Mouse (Mus musculus): ENCODE data around the gene Hfe.

Hfe gene

DNA sequence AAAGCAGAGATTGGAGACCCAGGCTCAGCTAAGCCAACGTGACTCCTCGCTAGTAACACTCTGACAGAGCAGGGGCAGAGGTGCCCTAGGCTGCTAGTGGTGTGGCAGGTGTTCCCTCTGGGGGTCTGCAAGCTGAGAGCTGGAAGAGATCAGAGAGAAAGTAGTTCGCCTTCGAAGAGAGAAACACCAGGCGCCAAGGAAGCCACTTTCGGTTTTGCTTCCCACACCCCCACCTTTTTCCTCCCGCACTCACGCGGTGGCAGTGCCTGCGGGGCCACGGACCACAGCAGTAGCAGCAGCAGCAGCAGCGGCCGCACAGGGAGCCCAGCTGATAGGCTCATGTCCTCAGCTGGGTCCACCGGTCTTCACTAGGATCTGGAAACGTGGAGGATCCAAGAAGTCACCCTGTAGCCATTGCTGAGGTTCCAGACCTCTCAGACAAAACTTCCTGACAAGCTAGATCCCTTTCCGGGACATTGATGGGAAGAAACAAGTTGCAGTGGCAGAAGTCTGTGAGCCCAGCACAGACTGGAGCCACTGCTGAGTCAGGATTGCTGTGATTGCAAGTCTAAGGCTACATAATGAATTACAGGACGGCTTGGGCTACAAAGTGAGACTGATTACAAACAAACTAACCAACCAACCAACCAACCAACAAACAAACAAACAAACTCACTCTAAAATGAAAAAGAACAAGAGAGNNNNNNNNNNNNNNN, at the start of gene Hfe:
Hfe (minus strand) TSS at position 481 of the 716 bp plus-strand sequence.
- peak; percentile 65 for DNase-seq

DNA sequence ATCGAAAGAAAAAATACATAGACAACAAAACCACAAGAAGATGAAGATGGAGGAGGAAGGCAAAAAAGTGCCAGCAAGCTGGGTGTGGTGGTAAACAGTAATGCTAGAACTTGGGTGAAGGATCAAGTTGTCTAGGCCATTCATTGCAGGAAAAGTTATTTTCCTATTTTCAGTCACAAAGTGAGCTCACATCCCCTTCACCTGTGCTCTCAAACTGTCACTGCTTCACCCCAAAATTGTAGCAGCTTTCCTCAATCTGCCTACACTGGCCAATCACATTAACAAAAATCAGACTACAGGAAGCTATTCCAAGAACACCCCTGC, 49.2 kb upstream of the Hfe start:
- no peak for DNase-seq

- no peak for DNase-seq
Observed at GRCm38 (mm10) chr13:23759251-23759771, 48.7 kb upstream of the Hfe start.

DNA sequence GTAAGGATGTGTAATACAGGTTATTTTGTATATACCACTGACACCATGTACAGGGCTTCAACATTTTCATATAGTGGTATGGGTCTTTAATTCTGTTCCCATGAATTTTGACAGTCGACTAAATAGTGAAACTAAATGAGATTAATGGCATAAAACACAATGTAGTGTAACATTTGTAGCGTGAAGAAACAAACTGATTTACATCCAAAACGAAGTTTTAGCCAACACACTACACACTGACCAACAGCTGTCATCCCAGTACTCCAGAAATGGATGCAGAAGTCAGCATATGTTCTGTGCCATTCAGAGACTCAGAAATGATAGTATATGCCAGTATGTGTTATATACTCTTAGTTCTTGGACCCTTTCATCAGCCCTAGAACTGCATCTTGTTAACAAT, 47.3 kb upstream of the Hfe start:
- DNase-seq = no peak

GRCm38 (mm10) chr13:23757211-23757773, 46.6 kb upstream of the Hfe start:
- DNase-seq = no peak

DNA sequence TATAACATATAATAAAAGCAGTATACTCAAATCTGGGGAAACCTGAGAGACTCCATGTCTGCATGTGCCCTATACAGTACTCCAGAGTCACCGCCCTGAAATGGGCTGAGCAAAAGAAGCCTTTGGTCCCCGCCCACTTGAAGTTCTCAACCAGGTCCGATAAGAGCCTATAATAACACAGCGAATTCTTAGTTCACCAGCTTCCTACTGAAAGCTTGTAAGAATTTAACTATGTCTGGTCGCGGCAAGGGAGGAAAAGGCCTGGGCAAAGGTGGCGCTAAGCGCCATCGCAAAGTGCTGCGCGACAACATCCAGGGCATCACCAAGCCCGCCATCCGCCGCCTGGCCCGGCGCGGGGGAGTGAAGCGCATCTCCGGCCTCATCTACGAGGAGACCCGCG, 46.1 kb upstream of the Hfe start, which contains the start of gene Hist1h4b:
Hist1h4b (plus strand) TSS at position 224 of the 400 bp plus-strand sequence.
- peak; percentile 83 for DNase-seq

DNA sequence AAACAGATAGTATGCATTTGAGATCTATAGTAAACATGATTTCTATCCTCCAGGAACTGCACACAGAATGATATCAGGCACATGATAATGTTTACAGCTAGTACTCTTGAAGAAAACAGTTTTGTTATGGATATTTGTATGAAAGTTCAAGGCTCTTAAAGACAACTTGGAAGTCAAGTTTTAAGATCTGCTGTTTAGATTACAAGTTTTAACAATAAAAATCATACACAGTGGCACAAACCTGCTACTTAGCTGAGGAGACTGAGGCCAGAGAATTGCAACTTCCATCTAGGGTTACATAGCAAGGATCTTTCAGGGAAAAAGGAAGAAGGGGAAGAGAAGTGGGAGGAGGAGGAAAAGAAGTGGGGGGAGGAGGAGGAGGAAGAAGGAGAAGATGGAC, 44.3 kb upstream of the Hfe start:
- no peak for DNase-seq

- no peak for DNase-seq
Observed at GRCm38 (mm10) chr13:23753314-23754078, 42.8 kb upstream of the Hfe start.

DNA sequence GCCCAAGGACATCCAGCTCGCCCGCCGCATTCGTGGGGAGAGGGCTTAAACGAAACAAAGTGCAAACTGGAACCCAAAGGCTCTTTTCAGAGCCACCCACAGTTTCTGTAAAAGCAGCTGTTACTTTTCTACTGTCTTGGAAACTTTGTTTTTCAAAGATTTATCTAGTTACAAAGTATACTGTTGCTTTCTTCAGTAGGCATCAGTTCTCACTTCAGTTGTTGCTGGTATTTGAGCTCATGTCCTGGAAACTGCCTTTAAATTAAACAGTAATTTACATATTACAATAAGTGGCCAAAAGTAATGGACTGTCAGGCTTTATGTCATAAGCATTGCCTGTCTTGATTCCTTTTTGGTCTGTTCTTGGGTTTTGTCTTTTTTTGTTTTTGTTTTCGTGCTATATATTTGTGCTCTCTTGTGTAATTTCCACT, 42.1 kb upstream of the Hfe start:
- DNase-seq = no peak

- peak; percentile 80 for DNase-seq
Observed at GRCm38 (mm10) chr13:23752067-23752741, 41.5 kb upstream of the Hfe start, which contains the start of gene Hist1h3b. Hist1h3b (plus strand) TSS chr13:23752267.

- no peak for DNase-seq
Observed at GRCm38 (mm10) chr13:23751478-23751956, 40.9 kb upstream of the Hfe start.

DNA sequence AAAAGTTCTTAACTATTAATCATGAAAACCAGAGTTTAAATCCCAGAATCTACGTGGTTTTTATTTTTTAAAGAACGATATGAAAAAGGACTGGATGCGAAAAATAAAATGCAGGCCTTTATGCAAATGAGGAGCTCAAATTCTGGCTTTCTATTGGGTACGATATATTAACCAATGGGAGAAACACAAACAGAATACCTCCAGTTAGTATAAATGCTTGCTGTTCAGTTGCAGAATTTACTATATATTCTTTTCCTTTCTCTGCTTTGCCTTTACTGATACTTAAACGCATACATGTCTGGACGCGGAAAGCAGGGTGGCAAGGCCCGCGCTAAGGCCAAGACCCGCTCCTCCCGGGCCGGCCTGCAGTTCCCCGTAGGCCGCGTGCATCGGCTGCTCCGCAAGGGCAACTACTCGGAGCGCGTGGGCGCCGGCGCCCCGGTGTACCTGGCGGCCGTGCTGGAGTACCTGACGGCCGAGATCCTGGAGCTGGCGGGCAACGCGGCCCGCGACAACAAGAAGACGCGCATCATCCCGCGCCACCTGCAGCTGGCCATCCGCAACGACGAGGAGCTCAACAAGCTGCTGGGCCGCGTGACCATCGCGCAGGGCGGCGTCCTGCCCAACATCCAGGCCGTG, 40.3 kb upstream of the Hfe start, which contains the start of gene Hist1h2ab:
Hist1h2ab (plus strand) TSS at position 288 of the 639 bp plus-strand sequence.
- peak; percentile 45 for DNase-seq

DNA sequence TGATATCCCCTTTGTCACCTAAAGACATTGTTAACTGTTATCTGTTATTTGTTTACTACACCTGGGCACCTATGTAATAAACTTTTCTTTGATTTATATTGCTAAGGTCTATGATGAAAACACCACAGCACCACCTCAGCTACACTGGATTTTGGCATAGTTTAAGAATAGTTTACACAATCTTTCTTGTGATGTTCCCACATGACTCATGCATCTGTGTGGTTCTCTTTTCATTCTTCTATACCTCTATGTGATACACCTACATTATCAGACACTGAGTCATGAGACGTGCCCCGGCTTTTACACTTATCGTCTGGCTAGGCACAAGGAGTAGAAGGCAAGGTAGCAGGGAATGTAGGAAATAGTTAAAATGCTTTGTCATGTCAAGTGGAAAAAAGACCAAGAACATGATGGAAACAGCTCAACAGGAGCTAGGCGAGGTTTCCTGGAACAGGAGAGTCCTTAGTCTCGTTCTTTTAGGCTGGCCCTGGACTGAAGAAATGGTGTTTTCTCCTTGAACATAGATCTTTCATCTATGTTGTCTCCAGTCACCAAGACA, 39.0 kb upstream of the Hfe start:
- no peak for DNase-seq

DNA sequence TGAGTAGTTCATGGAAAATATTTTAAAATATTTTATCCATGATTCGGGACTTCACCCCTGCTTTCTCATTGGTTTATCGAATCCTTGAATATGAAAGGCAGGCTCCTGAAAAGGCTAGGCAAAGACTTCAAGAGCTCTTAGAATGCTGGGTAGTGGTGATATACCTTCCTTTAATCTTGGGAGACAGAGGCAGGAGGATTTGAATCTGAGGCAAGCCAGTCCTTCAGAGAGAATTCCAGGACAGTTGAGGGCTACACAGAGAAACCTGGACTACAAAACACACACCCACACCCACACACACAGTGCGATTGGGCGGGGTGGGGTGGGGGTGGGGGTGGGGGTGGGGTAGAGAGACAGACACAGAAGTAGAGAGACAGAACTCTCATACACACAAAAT, 37.2 kb upstream of the Hfe start:
- no peak for DNase-seq

- no peak for DNase-seq
Observed at GRCm38 (mm10) chr13:23747081-23747891, 36.6 kb upstream of the Hfe start.

DNA sequence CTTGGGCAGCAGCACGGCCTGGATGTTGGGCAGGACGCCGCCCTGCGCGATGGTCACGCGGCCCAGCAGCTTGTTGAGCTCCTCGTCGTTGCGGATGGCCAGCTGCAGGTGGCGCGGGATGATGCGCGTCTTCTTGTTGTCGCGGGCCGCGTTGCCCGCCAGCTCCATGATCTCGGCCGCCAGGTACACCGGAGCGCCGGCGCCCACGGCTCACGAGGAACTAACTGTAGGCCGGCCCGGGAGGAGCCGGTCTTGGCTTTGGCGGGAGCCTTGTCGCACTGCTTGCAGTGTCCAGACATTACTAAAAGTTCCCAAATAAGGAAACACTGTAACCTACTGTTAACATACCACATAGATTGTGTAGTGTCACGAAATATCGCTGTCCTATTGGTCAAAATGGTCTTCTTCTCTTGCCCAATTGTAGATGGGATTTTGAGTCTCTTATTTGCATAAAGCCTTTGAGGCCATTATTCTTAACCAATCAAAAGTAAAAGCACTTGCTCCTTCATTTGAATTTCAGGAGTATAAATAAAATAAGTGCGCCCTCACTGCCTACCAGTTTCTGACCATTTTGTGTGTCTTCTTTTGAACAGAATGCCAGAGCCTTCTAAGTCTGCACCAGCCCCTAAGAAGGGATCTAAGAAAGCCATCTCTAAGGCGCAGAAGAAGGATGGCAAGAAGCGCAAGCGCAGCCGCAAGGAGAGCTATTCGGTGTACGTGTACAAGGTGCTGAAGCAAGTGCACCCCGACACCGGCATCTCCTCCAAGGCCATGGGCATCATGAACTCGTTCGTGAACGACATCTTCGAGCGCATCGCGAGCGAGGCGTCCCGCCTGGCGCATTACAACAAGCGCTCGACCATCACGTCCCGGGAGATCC, 35.8 kb upstream of the Hfe start, which contains the start of gene Hist1h2bb:
Hist1h2bb (plus strand) TSS at position 534 of the 880 bp plus-strand sequence.
- peak; percentile 73 for DNase-seq

GRCm38 (mm10) chr13:23745381-23746161, 34.9 kb upstream of the Hfe start, which contains the start of gene Hist1h3c:
Hist1h3c (minus strand) TSS chr13:23745602.
- peak; percentile 81 for DNase-seq

- no peak for DNase-seq
Observed at GRCm38 (mm10) chr13:23744421-23745380, 34.0 kb upstream of the Hfe start.
